Mouse (Mus musculus): ENCODE measurements at regions not wholly inside any gene's neighbourhood (a gene's known extent, or its start where the extent isn't known, plus 50 kb on each side); places are given as distances from the start of the nearest gene placed in this dataset.
"Not testable (repeated sequence)": the region's sequence is repeated elsewhere in the genome, so short reads cannot be mapped to it uniquely, and the experiment has no call there.

DNA sequence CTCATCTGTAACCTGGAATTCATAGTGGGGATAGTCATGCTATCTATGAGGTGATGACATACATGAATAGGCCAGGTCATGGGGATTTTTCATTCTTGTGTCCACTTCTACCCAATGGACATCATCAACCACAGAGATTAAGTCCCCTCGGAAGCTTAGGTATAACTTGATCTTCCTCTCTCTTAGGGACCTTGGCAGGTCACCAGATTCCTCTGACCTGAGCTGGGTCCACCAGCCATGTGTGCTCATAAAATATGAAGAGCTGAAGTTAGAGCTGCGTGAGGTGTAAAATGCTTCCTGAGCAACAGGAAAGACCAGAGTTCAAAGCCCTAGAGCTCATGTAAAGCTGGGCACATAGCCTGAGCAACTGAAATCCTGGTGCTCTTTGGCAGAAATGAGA is 105.3 kb downstream of the Ero1lb start:
- ATAC-seq (ENCODE audit: low FRiP score); H3K9me3 ChIP-seq (replicated peaks); H3K4me2 ChIP-seq (replicated peaks); H3K4me3 ChIP-seq; H3K9ac ChIP-seq; H3K4me1 ChIP-seq; H3K36me3 ChIP-seq; H3K27ac ChIP-seq; H3K27me3 ChIP-seq: not testable (repeated sequence)
- WGBS = 93% methylated on average over 2 of the region's 2 CpGs

DNA sequence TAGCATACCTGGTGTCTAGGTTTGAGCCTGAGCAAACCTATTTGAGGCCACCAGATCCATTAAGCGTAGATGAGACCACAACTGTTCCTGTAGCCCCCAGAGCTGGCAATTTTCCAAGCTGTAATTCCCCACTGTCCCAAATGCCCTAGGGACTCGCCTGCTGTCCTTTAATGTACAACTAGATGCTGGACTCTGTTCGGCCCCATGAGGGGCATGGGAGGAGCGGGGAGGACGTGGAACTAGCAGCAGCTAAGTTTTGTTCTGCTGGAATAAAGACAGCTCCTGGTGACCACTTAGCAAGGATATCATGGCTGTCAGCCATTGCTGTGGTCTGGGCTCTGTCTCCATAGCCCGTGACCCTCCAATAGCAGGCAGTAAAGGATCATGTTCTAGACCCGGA is 103.1 kb downstream of the Ero1lb start:
- H3K36me3 ChIP-seq; ATAC-seq (ENCODE audit: low FRiP score); H3K27ac ChIP-seq; H3K4me1 ChIP-seq; H3K4me3 ChIP-seq; H3K9ac ChIP-seq; H3K4me2 ChIP-seq (replicated peaks); H3K9me3 ChIP-seq (replicated peaks); H3K27me3 ChIP-seq: not testable (repeated sequence)
- no CpG with 5 or more reads among the region's 7 CpGs for WGBS

DNA sequence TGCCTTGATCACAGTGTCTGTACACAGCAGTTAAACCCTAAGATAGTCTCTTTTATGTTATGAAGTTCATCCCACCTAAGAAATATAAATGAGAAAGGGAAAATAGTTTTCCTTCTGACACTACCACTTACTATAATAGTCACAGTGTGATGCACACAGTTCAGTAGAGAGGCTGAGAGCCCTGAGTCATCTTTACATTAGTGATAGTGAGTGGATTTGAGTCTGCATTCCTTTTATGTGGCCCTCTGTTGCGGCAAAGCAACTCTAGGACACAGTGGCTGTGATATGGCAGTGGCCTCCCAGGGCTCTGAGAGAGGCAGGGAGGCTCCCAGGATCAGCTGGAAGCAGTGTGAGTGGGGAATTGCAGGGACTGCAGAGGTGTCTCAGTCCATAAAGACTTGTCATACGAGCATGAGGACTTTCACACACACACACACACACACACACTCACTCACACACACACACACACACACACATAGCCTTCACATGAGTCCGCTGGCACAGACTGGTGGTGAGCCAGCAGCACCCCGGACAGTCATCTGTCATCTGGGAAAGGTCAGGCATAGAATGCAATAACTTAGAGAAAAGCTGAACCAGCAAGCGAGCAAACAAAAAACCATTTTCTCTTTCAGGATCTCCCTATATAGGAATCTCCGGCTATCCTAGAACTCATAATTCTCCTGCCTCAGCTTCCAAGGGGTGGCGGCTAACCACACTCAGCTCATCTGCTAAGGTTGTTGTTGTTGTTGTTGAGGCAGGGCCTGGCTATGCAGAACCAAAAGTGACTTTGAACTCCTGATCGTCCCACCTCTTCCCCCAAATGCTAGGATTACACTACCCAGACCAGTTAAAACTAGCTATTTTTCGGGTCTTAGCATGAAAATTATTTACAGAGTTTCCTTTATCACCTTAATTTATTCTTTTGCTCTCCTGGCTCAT is 102.3 kb downstream of the Ero1lb start:
- not testable (repeated sequence) for ATAC-seq (ENCODE audit: low FRiP score); H3K27me3 ChIP-seq; H3K36me3 ChIP-seq; H3K27ac ChIP-seq; H3K4me2 ChIP-seq (replicated peaks); H3K4me1 ChIP-seq; H3K9ac ChIP-seq; H3K4me3 ChIP-seq; H3K9me3 ChIP-seq (replicated peaks)
- WGBS = 88% methylated on average over 9 of the region's 9 CpGs

DNA sequence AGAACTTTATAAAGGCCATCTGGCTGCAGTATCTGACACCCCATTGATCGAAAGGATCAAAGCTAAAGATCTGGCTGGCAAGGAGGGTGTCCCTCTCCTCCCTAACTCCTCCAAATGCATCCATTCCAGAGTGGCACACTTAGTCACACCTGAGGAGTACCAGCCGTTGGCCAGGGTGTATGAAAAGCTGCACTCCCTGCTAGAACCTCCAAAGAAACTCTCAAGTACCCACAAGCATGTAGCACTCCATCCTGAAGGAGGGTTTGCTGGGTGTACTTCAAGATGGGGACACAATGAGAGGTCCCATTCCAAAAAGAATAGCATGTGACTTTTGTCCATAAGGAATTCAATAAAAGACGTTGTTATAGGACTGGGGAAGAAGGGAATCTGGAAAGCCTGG is 100.4 kb downstream of the Ero1lb start:
- H3K36me3 ChIP-seq; H3K4me2 ChIP-seq (replicated peaks); H3K4me1 ChIP-seq; H3K9me3 ChIP-seq (replicated peaks); ATAC-seq (ENCODE audit: low FRiP score); H3K4me3 ChIP-seq; H3K9ac ChIP-seq; H3K27me3 ChIP-seq; H3K27ac ChIP-seq: not testable (repeated sequence)
- 81% methylated on average over 3 of the region's 3 CpGs for WGBS

Measured in hindbrain, embryonic 12.5 days (tissue).